Mouse (Mus musculus): ENCODE measurements around the gene Card14.
A peak's percentile ranks its signal among the peaks of the same experiment; 100 is the strongest.

DNA sequence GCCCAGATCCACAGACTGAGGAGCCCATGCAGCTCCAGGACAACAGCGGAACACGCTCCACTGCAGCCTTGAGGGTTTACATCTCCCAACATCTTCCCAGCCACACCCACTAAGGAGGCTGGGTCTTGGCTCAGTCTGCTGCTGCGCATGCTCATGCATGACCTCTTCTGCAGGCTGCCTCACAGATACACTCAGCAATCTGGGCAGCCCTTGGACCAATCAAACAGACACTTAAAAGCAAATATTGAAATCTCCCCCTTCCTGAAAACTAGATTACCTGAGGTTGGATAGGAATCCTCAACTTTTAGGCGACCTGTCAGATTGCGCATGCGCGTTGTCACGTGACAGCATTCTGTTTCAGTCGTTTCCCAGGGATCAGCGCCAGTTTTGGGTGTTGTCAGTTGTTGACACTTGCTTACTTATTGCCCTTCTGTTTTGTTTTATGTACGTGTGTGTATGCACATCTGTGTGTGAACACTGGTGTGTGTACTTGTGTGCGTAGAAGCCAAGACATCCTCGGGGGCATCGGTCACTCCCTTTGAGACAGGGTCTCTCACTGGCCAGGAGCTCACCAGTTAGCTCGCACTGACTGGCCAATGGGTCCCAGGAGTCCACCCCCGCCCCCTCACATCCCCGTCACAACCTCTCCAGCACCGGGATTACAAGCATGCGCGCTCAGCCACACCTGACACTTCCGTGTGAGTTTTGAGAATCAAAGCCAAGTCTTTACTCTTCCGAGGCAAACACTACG, 48.8 kb upstream of the Card14 start:
- TF ChIP-seq CTCF (IDR thresholded peaks at IDR 0.05; ENCODE audit: borderline replicate concordance, insufficient read depth, low read length) (no peak), POLR2A (IDR thresholded peaks at IDR 0.05; ENCODE audit: low read depth, low read length) (peak; percentile 66)

Measured in embryonic fibroblast, embryonic 13.5 days (primary cell).